Mouse (Mus musculus) layer of hippocampus, adult 9-10 months (tissue): ENCODE measurements around the gene Invs.

Experiments used
- DNase-seq: peaks from one replicate; pipeline ENCODE4 v3.0.0; 2022; ENCODE audit warnings: low spot score

The Invs gene

GRCm38 (mm10) chr4:48461060-48461459 lies 181.5 kb downstream of the Invs start:
- DNase-seq, result no peak

GRCm38 (mm10) chr4:48470977-48471376 lies 191.4 kb downstream of the Invs start:
- no peak for DNase-seq

GRCm38 (mm10) chr4:48472052-48472791 lies 192.7 kb downstream of the Invs start:
- no peak for DNase-seq

- DNase-seq, result peak; percentile 50
Observed at GRCm38 (mm10) chr4:48472792-48473650, 193.5 kb downstream of the Invs start, which contains the start of gene Tex10. Tex10 (minus strand) TSS chr4:48473459.

GRCm38 (mm10) chr4:48473651-48474011 lies 194.1 kb downstream of the Invs start:
- no peak for DNase-seq

GRCm38 (mm10) chr4:48481287-48481686 lies 201.7 kb downstream of the Invs start:
- no peak for DNase-seq
